Mouse (Mus musculus) limb, embryonic 12.5 days (tissue): ENCODE results near the gene Abcg3. TPM values are rescaled to one million over a fixed set of nuclear protein-coding genes. Genes with fewer than 3 reads are reported as not detected.
"Not testable (repeated sequence)": the region's sequence is repeated elsewhere in the genome, so short reads cannot be mapped to it uniquely, and the experiment has no call there.

ENCODE experiments used
- ATAC-seq: fragments of 200-750 bp; cut with Nextera tagmentation; 2 replicates; pipeline ENCODE4 v1.8.0; 2017; ENCODE audit warnings: low read depth, moderate TSS enrichment; ENCODE audit not compliant: insufficient number of reproducible peaks, insufficient read depth, low FRiP score, low TSS enrichment
- H3K27ac ChIP-seq: fragments of 300-500 bp; sonication (generic); 2 replicates; pipeline ENCODE4 v1.5.1; 2016; ENCODE audit warnings: mild to moderate bottlenecking, moderate library complexity
- H3K27me3 ChIP-seq: fragments of 300-500 bp; sonication (generic); 2 replicates; pipeline ENCODE4 v1.6.1; 2016; ENCODE audit warnings: mild to moderate bottlenecking, moderate library complexity
- H3K36me3 ChIP-seq: fragments of 300-500 bp; sonication (generic); 2 replicates; pipeline ENCODE4 v1.6.1; 2016; ENCODE audit warnings: mild to moderate bottlenecking, moderate library complexity
- H3K4me1 ChIP-seq: fragments of 300-500 bp; sonication (generic); replicated peaks from 2 replicates; pipeline ENCODE4 v1.6.1; 2016
- H3K4me2 ChIP-seq: fragments of 300-500 bp; sonication (generic); 2 replicates; pipeline ENCODE4 v1.6.1; 2016; ENCODE audit warnings: mild to moderate bottlenecking, moderate library complexity
- H3K4me3 ChIP-seq: fragments of 300-500 bp; sonication (generic); replicated peaks from 2 replicates; pipeline ENCODE4 v1.5.1; 2016; ENCODE audit warnings: mild to moderate bottlenecking
- H3K9ac ChIP-seq: fragments of 300-500 bp; sonication (generic); replicated peaks from 2 replicates; pipeline ENCODE4 v1.6.1; 2016; ENCODE audit warnings: mild to moderate bottlenecking, moderate library complexity
- H3K9me3 ChIP-seq: fragments of 300-500 bp; sonication (generic); 2 replicates; pipeline ENCODE4 v1.6.1; 2016; ENCODE audit warnings: mild to moderate bottlenecking, moderate library complexity
- WGBS: fragments of 180-500 bp; shearing (Covaris S2); methylation state at CpG from one replicate; pipeline ENCODE4 v1.1.7; 2016; 5-methylcytosine and 5-hydroxymethylcytosine counted together
- polyA plus RNA-seq: library from polyadenylated mRNA; unstranded; fragments of >200 nt; fragmentation: Nextera tagmentation; extraction: Ambion mirVana; gene quantifications from 2 replicates; pipeline ENCODE4 v1.2.1, GENCODE M21; 2016

The Abcg3 gene
- polyA plus RNA-seq, 1 experiment from 2014 or later, result 0.20 TPM

DNA sequence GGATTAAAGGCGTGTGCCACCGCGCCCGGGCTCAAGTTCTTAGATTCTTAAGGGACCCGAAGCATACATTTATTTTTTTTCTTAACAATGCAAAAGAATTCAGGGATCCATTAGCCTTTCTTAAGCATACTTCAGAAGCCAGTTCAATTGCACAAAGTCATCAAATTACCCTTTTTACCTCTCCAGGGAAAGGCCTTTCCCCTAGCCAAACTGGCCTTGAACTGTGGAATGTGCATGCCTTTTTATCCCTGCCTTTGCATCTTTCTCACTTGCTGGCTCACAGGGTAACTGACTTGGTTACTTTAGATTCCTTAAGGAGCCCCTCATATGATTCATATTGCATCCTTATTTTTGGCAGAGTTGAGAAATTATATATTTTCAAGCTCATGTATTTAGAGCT is 76.0 kb downstream of the Abcg3 start:
- H3K4me3 ChIP-seq, ATAC-seq, H3K9ac ChIP-seq, H3K4me2 ChIP-seq, H3K27me3 ChIP-seq, H3K4me1 ChIP-seq, H3K27ac ChIP-seq, H3K36me3 ChIP-seq, H3K9me3 ChIP-seq: not testable (repeated sequence)
- WGBS, result 90% methylated on average over 5 of the region's 5 CpGs

Other genes starting within 250 kb of the Abcg3 start
- gene Zfp951, start 122.6 kb downstream of the Abcg3 start, polyA plus RNA-seq, result 3.4 and 3.6 TPM in 2 replicates
- gene Gbp9, start 156.8 kb upstream of the Abcg3 start, polyA plus RNA-seq, result 1.4 and 1.7 TPM in 2 replicates
- not detected in 2 replicates for gene Gbp8, start 156.8 kb upstream of the Abcg3 start, polyA plus RNA-seq
- gene Gbp4, start 156.9 kb upstream of the Abcg3 start, polyA plus RNA-seq, result 0.21 and 0.49 TPM in 2 replicates